Mouse (Mus musculus) lung, postnatal 36 days (tissue): ENCODE measurements around the gene Trim11.
A peak's percentile ranks its signal among the peaks of the same experiment; 100 is the strongest.

Experiments
- DNase-seq: peaks from one replicate; pipeline ENCODE4 v3.0.0; 2022; ENCODE audit warnings: mixed read lengths

The Trim11 gene

DNA sequence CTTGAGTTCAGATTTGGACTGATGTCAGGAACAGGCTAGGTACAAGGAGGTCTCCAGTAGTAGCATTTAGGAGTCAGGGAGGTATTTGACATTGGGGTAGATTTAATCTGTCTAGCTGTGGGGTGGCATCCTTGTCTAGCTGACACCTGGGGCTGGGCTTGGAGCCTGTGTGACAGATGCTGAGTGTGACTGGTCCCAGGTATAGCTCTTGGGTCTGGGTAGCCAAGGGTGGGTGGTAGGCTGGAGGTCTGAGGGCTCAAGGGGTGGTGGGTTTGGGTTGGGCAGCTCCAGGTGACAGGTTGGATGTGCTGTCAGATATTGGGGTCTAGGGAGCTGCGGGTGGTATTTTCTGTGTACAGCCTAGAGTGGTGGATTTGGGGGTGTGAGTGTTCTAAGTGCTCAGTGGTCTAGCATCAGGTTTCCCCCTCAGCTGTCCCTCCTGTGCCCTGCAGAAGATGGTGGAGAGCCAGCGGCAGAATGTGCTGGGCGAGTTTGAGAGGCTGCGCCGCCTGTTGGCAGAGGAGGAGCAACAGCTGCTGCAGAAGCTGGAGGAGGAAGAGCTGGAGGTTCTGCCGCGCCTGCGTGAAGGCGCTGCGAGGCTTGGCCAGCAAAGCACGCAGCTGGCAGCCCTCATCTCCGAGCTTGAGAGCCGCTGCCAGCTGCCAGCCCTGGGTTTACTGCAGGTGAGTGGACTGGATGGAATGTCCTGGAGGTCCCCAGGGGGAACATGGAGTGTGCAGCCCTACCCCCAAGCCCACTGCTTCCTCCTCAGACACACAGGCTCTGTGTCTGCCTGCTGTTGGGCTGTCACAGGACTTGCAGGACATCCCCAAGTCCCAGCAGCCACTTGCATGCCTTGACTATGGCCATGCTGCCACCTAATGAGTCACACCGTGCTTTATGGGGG lies 3.9 kb downstream of the Trim11 start:
- DNase-seq = peak; percentile 68

DNA sequence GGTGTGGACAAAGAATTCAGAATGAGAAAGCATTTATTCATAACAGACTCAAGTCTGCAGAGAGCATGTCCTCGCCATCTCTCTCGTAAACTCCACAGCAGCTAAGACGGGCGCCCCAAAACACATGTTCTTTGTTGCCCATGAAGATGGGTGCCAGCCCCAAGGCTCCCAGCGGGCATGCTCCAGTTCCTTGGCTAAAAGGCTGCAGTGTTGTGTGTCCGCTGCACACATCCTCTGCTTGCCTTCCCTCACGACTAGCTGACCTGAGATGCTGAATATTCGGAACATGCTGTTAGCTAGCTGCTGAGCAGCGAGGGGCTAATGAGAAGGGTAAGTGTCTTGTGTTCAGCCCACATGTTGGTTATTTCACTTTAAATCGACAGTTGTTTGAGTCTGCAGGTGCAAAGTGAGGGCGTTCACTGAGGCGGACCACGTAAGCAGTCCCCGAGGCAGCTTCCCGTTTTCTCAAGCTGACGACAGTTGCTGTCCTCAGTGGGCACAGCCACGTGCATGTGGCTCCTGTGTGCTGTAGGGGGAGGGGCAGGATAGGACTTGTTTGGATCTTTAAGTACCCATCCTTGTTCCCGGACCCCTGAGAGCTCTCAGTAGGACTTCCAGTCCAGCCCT lies 4.7 kb downstream of the Trim11 start:
- DNase-seq = peak; percentile 38

DNA sequence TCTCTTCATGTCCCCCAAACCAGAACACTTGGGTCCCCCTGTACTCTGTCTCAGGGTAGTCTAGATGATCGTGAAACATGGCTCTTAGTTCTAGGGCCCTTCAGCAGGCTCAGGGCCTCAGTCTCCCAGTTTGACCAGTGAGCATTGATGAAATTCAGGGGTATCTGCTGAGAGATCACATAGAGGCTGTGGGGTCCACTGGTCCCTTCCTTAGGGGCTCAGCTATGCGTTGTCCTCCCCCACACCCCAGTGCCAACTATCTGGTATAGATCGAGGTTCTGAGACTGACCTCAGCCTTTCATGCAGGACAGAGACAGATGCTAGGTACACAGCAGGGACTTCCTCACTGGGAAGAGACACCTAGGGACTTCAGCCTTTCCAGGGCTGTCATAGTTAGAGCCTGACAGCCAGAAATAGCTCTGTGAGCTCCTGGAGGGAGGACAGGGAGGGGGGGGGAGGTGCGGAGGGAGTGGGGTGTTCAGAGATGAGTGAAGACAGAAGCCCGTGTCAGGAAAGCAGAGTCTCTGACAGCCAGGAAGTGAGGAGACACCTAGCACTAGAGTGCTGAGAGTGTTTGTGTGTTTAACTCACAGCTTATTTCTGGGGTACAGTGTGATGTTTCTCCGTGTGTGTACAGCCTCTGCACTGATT lies 5.9 kb downstream of the Trim11 start:
- DNase-seq = no peak

DNA sequence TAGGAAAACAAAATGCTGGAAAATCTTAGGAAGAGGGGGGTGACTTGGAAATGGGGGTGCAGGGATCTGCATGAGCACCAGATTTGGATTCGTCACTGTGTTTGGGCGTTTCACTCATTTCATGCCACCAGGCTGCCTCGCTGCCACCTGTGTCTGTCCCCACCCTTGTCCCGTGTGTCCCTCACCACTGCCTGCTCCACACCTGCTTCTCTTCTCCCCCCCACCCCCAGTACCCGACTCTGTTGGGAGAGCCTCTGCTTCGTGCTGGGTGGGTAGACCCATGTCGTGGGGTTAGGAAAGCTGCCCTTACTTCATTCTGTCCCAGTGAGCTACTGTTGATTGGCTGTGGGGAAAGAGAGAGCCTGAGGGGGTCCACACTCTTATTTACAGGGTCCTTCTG lies 6.8 kb downstream of the Trim11 start:
- DNase-seq = no peak

DNA sequence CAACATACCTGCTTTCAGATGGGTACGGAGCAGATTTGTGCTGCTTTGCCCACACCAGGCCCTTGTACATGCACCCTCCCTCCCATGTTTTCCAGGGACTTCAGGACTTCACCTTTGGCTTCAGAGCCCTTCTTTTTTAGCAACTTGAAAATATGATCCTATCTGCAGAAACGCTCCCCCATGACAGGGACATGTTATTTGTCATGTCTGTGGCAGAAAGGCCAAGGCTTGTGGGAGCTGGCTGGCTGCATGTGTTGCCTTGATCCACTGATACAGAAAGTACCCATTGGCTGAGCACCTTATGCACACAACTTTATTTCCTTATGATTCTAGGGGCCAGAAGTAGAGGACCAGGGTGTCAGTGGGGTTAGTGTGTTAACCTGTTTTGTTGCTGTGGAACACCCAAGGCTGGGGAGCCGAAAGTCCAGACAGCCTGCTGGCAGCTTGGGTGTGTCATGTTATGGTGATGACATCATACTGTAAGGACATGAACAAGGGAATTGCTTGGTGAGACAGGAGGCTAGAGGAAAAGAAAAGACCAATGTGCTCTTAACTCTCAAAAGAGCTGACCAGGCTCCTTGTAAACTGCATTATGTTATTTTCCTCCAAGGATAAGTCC lies 7.5 kb downstream of the Trim11 start:
- DNase-seq = no peak

DNA sequence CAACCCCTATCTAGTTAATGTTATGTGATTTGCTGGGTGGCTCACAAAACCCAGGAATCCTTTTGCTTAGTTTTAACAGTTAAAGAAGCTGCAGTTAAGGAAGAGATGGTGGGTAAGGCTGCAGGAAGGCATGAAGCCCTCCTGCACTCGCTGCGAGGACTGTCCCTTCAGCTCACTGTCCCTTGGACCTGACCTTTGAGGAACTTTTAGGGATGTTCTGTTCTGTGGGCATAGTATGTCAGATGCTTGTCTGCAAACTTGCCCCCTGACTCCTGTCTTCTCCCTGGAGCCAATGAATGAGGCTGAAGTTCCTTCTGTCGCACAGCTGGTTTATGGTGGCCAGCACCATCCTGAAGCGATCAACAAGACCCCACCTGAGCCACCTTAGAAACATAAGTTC lies 11.3 kb downstream of the Trim11 start:
- no peak for DNase-seq

DNA sequence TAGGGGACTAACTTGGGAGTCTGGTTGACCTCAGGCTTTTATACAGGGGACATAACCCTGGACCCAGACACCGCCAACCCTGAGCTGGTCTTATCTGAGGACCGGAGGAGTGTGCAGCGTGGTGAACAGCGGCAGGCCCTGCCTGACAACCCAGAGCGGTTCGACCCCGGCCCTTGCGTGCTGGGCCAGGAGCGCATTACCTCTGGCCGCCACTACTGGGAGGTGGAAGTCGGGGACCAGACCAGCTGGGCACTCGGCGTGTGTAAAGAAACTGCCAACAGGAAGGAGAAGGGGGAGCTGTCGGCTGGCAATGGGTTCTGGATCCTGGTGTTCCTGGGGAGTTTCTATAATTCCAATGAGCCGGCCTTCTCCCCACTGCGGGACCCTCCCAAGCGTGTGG lies 12.2 kb downstream of the Trim11 start:
- no peak for DNase-seq

DNA sequence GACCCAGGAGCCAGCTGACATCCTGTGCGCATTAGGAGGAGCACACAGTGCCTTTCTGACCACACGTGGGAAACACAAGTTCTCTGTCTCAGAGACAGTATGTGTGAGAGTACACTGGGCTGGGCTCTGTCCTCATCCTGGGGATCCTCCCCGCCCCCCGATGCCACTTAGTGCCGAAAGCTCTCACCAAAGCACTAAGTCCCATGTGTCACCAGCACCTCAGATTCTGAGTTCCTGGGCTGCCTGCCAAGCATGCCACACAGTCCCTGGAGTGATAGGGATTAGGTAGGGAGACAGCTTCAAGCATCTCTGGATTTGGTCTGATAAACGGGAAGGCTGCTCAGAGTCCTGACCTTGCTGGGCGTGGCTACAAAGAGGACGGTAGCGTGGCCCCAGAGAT lies 12.9 kb downstream of the Trim11 start:
- peak; percentile 21 for DNase-seq

DNA sequence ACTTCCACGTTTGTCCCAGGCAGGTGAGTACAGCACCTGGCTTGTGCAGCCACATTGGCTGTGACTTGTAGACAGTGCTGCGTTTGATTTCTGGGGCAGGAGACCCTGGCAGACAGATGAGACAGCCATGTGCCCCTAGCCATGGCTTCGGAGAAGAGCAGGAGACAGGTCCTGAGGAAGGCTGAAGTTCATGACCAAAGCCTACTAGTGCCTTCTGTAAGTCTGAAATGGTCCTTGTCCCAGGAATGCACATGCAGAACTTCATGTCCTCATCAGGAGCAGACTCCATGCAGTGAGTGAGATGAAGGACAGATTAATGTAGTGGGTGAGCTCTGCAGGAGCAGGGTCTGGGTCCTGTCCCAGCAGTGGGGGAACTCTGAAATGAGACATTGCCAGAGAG lies 14.0 kb downstream of the Trim11 start:
- no peak for DNase-seq

DNA sequence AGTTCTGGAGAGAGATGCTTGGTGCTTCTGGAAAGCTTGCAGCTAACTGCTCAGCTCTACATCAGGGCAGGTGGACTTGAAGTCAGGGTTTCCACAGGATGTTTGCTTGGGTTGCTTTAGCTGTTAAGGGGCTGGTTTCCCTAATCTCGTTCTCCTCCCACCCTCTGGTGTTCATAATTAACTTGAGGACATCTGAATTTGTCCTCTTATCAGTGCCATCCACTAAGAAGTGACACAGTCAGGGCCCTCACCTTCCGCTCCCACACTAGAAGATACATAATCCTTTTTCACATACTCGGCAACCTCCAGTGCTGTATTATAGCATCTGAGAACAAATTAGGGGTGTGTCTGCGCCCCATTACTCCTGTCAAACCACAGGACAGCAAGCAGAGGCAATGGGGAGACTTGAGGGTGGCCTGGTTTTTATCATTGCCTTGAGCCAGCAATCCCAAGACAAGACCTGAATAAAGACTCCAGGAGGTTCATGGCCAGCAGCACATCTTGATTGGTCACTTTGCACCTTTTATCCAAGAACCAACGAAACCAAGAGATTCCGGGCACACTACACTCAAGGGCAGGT lies 15.3 kb downstream of the Trim11 start:
- DNase-seq = no peak

DNA sequence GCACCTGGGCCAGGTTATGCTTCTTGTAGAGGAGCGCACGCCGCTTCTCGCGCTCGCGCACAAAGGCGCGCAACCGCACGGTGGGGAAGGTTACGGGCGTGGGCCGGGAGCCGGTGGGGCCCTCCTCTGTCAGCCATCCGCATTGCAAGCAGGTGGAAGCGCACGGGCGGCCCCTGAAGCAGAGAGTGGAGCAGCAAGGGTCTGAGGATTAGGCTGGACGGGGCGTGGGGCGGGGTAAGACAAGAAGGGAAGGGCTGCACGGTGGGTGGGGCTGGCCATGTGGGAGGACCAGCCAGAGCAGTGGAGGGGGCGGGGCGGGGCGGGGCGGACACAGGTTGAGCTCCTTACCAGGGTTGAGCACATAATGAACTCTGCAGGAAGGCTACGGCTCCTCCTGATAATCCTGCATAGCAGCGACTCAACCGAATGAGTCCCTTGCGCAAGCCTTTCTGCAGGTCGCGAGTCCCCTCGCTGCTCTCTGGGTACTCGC lies 16.5 kb downstream of the Trim11 start:
- peak; percentile 79 for DNase-seq

DNA sequence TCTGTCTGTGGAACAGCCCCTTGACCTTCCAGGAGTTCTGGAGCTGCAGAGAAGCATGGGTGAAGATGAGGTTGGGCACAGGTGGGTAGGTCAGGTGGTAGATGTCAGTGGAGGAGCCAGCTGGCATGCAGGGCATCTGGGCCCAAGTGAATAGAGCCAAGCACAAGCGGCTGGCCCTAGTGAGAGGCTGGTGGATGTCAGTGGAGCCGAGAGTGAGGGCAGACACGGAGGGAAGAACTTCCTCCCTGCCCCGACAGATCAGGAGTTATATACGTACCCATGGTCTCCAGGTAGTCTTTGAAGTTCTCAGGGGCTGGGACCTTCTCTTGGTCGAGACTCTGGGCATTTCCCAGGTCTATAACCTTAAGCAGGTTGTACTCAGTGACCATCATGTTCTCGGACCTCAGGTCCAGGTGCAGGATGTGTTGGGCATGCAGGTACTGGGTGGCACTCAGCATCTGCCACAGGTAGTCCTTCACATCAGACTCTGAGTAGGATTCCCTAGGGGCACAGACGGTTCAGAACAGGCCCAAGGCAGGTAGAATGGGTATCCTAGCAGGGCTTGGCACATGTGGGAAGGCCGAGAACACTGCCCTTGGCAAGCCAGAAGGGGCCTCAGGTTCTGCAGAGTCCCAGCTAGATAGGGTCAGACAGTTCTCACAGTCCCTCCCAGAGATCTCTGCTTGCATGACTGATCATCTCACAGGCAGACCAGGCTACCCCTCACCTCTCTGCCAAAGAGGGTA lies 17.3 kb downstream of the Trim11 start:
- DNase-seq = no peak

DNA sequence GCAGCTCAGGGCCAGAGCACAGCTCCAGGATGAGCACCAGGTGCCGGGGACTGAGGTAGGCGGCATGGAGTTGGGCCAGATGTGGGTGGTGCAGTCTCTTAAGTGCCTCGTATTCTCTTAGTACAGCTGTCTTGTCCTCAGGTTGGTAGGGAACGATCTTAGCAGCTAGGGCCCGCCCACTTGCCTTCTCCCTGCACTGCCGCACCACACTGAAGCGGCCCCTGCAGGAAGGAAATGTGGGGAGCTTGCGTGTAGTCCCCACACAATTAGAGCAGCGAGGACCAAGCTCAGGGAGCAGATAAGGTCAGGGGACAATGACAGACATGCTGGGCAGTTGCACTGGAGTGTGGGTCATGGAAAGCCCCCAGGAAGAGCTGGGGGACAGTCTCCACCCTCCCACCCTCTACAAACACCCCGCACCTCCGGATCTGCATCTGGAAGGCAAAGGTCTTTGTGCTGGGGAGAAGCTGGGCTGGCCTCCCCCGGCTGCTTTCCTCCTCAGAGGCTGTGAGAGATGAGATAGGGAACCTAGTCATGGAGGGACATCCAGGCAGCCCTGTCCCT lies 18.0 kb downstream of the Trim11 start:
- peak; percentile 38 for DNase-seq

DNA sequence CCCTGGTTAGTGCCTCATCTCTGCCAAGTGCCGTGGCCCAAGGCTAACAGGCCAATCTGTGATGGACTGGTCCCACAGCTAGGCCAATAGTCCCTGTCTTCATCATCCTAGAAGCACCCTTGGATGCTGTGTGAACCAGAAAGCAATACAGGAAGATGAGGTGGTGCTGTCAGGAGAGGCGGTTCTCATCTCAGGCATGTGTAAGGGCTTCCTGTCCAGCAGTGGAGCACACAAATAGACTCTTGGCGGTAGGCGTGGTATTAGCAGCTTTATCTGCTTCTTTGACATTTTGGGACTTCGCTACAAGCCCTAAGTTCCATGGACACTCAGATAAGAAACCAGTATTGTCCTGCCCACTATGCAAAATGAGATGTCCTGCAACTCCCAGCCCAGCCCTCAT lies 19.6 kb downstream of the Trim11 start:
- no peak for DNase-seq

DNA sequence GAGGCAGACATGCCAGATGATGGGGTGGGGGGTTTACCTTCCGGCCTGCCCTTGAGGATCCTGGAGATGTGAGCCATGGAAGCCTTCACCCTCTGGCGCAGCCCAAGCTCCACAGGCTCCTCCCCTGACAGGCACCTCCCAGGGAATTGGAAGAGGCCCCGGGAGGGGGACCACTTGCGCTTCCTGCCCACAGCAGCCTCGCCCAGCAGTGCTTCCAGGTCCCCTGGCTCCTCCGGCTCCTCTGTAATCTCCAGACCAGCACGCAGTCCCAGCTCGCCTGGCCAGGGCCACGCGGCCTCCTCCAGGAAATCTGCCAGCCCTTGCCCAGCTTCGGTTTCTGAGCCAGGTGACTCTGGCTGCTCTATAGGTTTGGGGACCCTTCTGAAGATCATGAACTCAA lies 21.3 kb downstream of the Trim11 start:
- DNase-seq = peak; percentile 35

DNA sequence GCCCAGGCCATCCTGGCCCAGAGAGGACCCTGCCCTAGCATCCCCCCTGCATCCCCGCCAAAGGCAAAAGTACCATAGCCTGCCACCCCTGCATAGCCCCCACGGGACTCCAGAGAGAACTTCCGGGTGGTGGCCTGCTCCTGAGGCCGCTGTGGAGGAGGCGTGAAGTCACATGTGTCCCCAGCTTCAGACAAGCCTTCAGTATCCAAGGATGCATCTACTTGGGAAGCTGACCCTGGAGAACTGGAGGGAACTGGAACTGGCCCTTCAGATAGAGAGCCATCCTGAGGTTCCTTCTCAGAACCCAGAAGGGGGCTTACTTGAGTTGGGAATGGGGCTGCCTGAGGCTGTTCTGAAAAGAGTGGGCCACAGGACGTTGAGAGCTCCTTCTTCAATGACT lies 21.9 kb downstream of the Trim11 start:
- no peak for DNase-seq

DNA sequence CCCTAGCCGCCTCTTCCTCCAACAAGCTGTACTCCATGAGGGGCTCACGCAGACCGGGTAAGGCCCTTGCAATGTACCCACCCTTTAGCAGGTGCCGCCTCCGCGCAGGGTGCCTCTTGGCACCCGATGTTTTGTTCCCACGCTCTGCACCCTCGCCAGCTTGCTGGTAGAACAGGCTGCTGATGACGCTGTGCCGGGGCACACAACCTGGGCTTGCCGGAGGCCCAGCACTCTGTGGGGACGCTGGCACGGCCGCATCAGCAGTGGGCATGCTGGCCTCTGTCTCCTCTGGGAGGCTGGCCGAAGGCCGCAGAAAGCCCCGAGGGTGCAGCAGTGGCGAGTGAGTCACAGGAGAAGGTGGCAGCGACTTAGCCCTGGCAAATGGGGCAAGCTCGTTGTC lies 22.7 kb downstream of the Trim11 start:
- DNase-seq = no peak

DNA sequence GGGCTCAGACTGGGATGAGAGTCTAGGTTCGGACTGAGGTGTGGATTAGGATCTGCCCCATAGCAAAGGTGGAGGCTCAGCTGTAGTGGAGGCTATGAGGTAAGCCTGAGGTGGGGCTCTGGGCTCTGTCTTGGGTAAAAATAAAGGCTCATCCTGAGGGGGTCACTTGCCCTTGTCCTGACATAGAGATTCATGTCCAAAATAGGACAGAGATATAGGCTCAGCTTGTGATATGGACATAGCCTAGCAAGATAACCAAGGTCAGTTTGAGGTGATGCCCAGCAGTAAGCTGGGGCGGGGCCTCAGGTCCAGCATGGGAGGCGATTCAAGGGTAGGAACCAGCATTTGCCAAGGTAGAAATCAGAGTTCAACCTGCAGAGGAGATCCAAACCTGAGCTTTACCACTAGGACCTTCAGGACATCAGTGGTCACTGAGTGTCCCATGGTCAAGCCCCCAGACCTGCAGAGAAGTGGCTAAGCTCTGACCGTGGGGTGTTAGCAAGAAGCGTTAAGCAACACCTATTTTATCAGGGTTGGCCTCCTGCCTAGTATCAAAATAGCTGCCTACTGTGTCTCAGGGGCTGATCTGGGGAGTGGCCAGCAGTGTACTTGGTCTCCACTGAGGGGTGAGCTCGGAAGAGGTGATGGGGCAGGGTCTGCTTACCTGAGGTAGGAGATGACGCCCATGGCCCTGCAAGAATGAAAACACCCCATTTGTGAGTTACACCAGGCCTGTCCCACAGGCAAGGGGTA lies 24.6 kb downstream of the Trim11 start:
- DNase-seq = no peak

DNA sequence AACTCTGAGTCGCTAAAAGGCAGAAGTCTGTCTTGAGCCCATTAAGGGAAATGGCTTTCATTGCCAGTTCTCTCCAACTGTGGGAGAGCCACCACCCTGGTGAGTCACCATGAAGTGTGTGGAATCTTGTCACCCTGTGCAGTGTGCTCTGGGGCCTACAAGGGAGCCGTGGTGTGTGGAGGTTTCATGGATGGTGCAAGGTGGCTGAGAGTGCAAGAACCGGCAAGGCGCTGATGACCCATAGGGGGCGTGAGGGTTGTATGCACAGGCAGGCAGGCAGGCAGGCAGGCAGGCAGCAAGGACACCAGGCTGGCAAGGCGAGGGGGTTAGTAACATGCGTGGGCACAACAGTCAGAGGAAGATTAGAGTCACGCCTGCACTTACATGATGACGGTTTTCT lies 37.2 kb downstream of the Trim11 start:
- DNase-seq = peak; percentile 38

DNA sequence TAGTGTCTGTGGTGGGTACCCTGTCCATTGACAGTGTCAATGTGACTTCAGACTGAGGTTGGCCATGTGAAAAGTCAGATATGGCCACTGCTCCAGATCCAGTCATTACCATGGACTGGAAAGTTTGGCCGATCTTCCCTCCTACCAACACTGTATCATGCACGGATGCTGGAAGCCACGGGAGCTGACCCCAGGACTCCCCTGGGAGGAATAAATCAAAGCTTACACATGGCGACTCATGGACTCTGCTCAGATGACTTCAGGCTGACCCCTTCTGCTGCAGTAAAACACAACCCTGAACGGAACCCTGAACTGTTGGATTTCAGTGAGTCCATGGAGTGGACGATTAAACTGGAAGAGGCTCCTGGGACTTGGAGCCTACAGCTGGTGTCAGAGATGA lies 48.5 kb downstream of the Trim11 start:
- no peak for DNase-seq

DNA sequence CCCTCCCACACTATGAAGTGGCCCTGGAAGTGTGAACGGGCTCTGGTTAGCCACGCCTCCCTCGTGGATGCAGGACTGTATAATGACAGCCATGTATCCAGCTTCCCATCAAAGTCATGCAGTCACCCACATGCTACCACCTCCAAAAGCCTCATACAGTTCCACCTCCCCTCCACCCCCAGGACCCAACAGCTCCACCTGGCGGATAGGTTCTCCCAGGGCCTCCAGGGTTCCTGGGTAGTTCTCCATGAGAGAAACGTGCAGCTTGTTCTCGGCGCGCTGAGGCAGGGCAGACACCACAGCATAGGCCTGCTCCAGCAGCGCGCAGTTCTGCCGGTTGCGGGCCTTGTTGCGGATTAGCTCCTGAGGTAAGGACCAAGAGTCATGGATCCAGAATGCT lies 51.1 kb downstream of the Trim11 start:
- DNase-seq = no peak
